Mouse (Mus musculus): ENCODE measurements around the gene Dram1.

Gene Dram1

GRCm38 (mm10) chr10:88287261-88287660, 91.6 kb downstream of the Dram1 start:
- DNase-seq (ENCODE audit: low spot score), result no peak

- no peak for DNase-seq (ENCODE audit: low spot score)
Observed at GRCm38 (mm10) chr10:88284343-88284990, 94.4 kb downstream of the Dram1 start.

GRCm38 (mm10) chr10:88281699-88282098, 97.2 kb downstream of the Dram1 start:
- no peak for DNase-seq (ENCODE audit: low spot score)

- DNase-seq (ENCODE audit: low spot score), result no peak
Observed at GRCm38 (mm10) chr10:88274045-88274444, 104.8 kb downstream of the Dram1 start.

Data from urinary bladder, postnatal 25 days (tissue).